Mouse (Mus musculus) testis, adult 2 months (tissue): ENCODE measurements around the gene Gcnt3. TPM values are rescaled to one million over a fixed set of nuclear protein-coding genes. Genes with fewer than 3 reads are reported as not detected.

Experiments
- H3K27ac ChIP-seq: fragments of 200-500 bp; 2 replicates; pipeline ENCODE4 v1.5.1; 2012; ENCODE audit warnings: low read depth, low read length; ENCODE audit not compliant: control insufficient read depth, insufficient read depth
- H3K27me3 ChIP-seq: fragments of 200-500 bp; 2 replicates; pipeline ENCODE4 v1.6.1; 2012; ENCODE audit warnings: mild to moderate bottlenecking, low read length, moderate library complexity; ENCODE audit not compliant: control insufficient read depth, insufficient read depth
- H3K36me3 ChIP-seq: fragments of 200-500 bp; 2 replicates; pipeline ENCODE4 v1.6.1; 2012; ENCODE audit warnings: mild to moderate bottlenecking, low read length; ENCODE audit not compliant: control insufficient read depth, insufficient read depth
- H3K4me1 ChIP-seq: fragments of 200-500 bp; 2 replicates; pipeline ENCODE4 v1.6.1; 2012; ENCODE audit warnings: low read length; ENCODE audit not compliant: control insufficient read depth, insufficient read depth
- H3K4me3 ChIP-seq: fragments of 200-500 bp; 2 replicates; pipeline ENCODE4 v1.5.1; 2012; ENCODE audit warnings: low read depth, mild to moderate bottlenecking, low read length, moderate library complexity, mixed read lengths; ENCODE audit not compliant: control insufficient read depth
- CTCF ChIP-seq: fragments of 200-500 bp; IDR thresholded peaks from 2 replicates; pipeline ENCODE4 v1.5.1; 2012; ENCODE audit warnings: low read depth, mild to moderate bottlenecking, inconsistent platforms, low read length, moderate library complexity; ENCODE audit not compliant: control insufficient read depth, insufficient read depth, insufficient replicate concordance
- POLR2A ChIP-seq: fragments of 200-500 bp; IDR thresholded peaks from 2 replicates; pipeline ENCODE4 v1.6.1; 2012; ENCODE audit warnings: low read depth, mild to moderate bottlenecking, inconsistent platforms, low read length, moderate library complexity; ENCODE audit not compliant: control insufficient read depth
- polyA plus RNA-seq: library from polyadenylated mRNA; depleted of rRNA; stranded (reverse); fragments of >200 nt; gene quantifications from 2 replicates; pipeline ENCODE4 v1.2.3, GENCODE M21; 2012

Gene Gcnt3
- polyA plus RNA-seq, 1 experiment, result 5.0 TPM

DNA sequence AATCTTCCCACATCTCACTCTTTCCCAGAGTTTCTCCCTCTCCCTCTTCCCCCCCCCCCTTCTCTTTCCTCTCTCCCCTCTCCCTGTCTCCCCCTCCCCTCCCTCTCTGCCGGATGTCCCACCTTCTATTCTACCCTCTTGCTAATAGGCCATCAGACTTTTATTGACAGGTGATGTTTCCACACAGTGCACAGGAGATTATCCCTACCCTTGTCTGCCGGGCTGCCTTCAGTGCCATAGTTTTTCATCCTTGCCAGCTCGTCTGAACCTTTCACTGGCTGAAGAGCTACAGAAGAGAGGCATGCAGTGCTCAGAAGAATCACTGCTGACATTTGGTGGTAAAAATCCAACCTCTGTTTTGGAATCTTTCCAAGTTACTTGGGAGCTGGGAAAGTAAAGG, 15.5 kb upstream of the Gcnt3 start:
- no peak overlapping the region for H3K27ac ChIP-seq
- no peaks in the 10 kb centered on the region for H3K27me3 ChIP-seq
- H3K36me3 ChIP-seq, result no peaks in the 10 kb centered on the region
- H3K4me1 ChIP-seq, result no peaks in the 10 kb centered on the region
- TF ChIP-seq CTCF, result no peak
- no peak for TF ChIP-seq POLR2A
- H3K4me3 ChIP-seq, result no peak overlapping the region

DNA sequence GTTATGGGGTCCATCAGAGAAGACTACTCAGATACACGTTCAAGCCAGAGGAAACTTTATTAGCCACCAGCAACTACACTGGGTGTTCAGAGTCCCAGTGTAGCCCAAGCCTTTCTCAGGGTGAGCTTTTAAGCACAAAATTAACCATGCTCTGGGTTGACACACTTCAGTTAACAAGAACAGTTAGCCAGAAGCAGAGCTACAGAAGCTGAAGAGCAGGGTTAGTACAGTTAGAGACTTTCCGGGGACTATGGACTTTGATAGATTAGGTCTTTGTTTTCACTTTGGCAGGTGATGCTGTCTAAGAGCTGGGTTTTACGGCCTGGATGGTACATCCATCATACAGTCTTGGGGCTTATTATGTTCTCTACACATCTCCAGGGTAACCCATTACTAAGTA, 14.8 kb upstream of the Gcnt3 start:
- no peak overlapping the region for H3K4me3 ChIP-seq
- no peak for TF ChIP-seq POLR2A
- no peak for TF ChIP-seq CTCF
- H3K4me1 ChIP-seq, result no peaks in the 10 kb centered on the region
- no peaks in the 10 kb centered on the region for H3K36me3 ChIP-seq
- no peaks in the 10 kb centered on the region for H3K27me3 ChIP-seq
- H3K27ac ChIP-seq, result no peak overlapping the region

DNA sequence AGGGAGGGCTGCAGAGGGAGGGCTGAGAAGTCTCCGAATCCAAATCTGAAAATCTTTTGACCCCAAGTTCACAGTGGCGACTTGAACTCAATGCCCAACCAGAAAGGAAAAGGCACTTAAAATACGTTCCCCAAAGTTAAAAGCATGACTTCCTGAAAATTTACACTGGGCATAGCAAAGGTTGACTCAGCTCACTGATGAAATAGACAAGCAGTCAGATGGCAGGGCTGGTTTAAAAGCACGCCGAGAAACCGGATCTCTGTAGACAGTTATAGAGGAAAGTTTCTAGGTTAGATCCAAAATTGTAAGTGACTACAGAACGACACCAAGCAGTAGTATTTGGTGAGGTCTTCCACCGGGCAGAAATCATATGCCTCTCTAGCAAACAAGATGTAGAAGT, 12.0 kb upstream of the Gcnt3 start:
- Histone ChIP-seq H3K36me3 (no peaks in the 10 kb centered on the region), H3K27ac (no peak overlapping the region), H3K4me1 (no peaks in the 10 kb centered on the region), H3K27me3 (no peaks in the 10 kb centered on the region), H3K4me3 (no peak overlapping the region)
- TF ChIP-seq CTCF (no peak), POLR2A (no peak)

DNA sequence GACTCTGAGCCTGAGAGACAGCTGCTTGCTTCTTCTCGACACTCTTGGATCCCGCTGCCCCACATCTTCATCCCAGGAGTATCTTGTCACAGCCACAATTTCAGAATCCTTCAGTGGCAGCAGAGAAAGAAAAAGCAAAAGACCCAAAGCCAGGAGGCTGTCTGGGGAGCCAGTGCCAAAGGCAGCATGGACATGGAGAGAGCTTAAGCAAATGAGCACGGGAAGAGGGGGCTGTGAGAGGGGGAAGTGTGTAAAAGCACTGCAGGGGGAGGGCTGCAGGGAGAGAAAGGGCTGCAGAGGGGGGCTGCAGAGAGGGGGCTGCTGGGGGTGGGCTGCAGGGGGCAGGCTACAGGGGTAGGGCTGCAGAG, 11.5 kb upstream of the Gcnt3 start:
- Histone ChIP-seq H3K27me3 (no peaks in the 10 kb centered on the region), H3K36me3 (no peaks in the 10 kb centered on the region), H3K27ac (no peak overlapping the region), H3K4me1 (no peaks in the 10 kb centered on the region), H3K4me3 (no peak overlapping the region)
- TF ChIP-seq POLR2A (no peak), CTCF (no peak)

DNA sequence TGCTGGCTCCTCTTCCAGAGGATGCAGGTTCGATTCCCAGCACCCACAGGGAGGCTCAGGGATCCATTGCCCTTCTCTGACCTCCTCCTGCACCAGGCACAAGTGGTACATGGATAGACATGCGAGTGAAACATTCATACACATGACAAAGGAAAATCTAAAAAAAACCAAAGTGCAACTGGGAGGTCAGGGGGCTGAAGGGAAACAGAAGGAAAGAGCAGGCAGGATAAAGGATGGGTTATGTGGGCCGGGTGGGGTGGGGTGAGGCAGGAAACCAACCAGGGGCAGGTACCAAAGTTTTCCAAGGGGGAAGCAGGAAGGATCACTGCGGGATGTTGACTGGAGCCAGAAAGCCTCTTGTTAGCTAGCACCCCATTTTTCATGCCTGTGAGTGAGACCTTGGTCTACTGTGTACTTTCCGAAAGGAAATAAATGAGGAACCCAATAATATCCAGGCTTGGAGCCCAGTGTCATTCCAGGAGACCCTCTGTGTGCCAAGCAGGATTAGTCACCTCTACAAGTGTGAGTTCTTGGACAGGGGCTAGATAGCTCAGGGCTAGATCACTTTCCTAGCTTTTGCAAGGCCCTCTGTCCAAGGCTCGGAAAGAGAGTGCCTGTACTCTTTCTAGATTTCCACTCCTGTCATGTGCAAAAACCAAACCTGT, 11.0 kb upstream of the Gcnt3 start:
- H3K27ac ChIP-seq, result no peak overlapping the region
- H3K4me1 ChIP-seq, result no peaks in the 10 kb centered on the region
- TF ChIP-seq POLR2A, result no peak
- TF ChIP-seq CTCF, result no peak
- no peaks in the 10 kb centered on the region for H3K36me3 ChIP-seq
- H3K27me3 ChIP-seq, result no peaks in the 10 kb centered on the region
- H3K4me3 ChIP-seq, result no peak overlapping the region

DNA sequence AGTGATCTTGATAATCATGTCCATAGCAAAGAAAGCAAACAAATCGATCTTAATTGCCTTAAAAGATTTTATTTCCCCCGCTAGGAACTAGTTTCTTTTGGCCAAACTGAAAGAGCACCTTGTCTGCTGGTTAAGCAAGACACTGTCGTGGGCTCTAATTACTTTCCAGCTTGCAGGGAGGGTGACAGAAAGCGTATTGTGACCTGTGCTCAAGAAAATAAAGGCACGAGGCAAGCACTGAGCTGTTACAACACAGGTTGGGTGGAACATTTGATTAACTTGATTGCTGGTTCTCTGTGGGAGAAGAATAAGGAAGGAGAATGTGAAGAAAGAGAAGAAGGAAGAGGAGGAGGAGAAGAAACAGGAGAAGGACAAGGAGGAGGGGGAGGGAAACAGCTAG, 10.4 kb upstream of the Gcnt3 start:
- no peak overlapping the region for H3K4me3 ChIP-seq
- no peaks in the 10 kb centered on the region for H3K36me3 ChIP-seq
- TF ChIP-seq POLR2A (no peak), CTCF (no peak)
- H3K27me3 ChIP-seq, result no peaks in the 10 kb centered on the region
- H3K27ac ChIP-seq, result no peak overlapping the region
- no peaks in the 10 kb centered on the region for H3K4me1 ChIP-seq

DNA sequence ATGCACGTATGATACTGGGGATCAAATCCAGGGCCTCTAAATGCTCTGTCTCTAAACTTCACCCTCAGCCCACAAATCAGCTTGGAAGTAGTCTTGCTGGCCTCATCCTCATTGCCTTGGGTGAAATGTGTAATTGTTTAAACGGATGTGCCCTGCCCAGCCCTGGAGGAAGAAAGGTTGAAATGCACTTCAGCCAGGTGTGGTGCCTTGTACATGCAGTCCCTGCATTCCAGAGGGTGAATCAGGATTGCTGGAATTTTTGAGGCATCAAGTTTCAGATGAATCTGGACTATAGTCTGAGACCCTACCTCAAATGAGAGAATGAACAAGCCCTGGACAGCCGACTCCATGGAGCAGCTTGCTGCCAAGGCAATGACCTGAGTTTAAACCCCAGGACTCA, 10.0 kb upstream of the Gcnt3 start:
- Histone ChIP-seq H3K27me3 (no peaks in the 10 kb centered on the region), H3K36me3 (no peaks in the 10 kb centered on the region), H3K27ac (no peak overlapping the region), H3K4me3 (no peak overlapping the region), H3K4me1 (no peaks in the 10 kb centered on the region)
- TF ChIP-seq POLR2A, result no peak
- no peak for TF ChIP-seq CTCF

DNA sequence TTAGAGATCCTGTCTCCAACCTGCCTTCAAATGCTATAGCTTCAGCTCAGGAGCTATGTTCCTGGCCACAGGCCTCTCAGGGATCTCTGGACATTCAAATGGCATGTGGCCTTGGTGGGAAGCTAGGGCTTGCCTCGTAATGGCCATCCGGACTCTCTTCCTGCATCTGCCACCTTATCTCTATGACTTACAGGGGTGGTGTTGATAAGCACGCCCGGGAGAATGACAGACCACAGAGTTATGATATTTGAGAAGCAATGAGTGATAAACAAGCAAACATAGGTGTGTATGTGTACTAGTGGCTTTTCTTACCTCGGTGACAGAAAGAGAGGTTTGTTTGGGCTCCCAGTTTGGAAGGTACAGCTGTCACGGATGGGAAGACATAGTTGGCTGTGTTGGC, 8.4 kb upstream of the Gcnt3 start:
- H3K4me3 ChIP-seq, result no peak overlapping the region
- no peaks in the 10 kb centered on the region for H3K4me1 ChIP-seq
- no peak for TF ChIP-seq CTCF
- no peak for TF ChIP-seq POLR2A
- H3K27me3 ChIP-seq, result no peaks in the 10 kb centered on the region
- H3K36me3 ChIP-seq, result no peaks in the 10 kb centered on the region
- no peak overlapping the region for H3K27ac ChIP-seq
